Mouse (Mus musculus) right cerebral cortex, postnatal 36 days (tissue): ENCODE data around the gene Neu4.
"Not testable (repeated sequence)": the region's sequence is repeated elsewhere in the genome, so short reads cannot be mapped to it uniquely, and the experiment has no call there.

Experiments
- DNase-seq, 2 experiments: peaks; one replicate each; pipeline ENCODE4 v3.0.0; 2022; ENCODE audit warnings: low spot score in 2 of 2, mixed read lengths in 1 of 2

The Neu4 gene

DNA sequence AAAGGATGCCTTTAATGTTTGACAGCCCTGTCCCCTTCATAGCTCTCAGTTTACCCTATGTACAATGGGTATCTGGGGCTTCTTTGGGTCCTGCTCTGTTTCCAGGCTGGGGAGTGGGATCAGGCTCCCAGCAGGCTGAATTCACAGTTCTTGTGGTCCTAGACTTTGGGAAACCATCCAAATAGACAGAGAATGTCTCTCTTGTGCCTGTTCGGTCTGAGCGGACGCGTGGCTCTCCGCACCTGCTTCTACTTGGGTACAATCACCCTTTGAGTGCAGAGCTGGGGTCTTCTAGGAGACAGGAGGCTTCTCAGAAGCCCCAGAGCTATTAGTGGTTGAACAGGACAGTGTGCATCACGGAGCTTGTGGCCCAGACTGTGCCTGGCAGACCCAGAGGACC lies at the start of gene Neu4:
Gene Neu4 (plus strand): TSS at position 301 of the 400 bp plus-strand sequence.
- DNase-seq: no peak

DNA sequence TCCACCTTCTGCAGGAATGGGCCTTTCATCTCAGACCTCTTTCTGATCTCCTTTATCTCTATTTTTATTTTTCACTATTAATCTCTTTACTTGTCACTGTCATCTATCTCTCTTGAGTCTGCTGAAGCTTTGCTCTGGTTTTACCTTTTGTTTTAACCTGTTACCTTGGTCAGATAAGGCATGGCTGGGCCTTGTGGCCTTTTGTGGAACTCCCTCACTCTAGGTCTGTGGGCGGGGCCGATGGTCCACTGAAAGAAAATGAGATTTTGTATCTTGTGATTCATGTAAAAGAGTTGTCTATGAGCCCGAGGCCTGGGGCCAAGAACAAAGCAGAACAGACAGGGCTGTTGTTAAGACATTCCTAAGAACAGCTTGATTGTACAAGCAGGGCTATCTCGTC lies 49.5 kb upstream of the Neu4 start:
- not testable (repeated sequence) for DNase-seq

DNA sequence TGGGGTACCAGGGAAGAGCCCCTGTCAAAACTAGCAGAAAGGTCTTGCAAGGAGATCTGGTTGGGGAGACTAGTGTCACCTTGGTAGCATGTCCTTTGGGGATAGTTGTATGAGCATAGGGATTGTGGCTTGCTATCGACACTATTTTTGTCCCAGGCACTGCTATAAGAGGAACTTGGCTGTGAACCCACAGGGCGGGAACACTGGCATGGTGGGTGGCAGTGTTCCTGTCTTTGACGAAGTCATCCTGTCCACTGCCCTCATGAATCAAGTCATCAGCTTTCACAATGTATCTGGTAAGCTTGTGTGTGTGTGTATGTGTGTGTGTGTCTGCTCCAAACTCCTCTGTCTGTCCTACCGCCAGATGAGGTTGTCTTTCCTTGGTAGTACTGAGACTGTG lies 44.5 kb upstream of the Neu4 start:
- not testable (repeated sequence) for DNase-seq

DNA sequence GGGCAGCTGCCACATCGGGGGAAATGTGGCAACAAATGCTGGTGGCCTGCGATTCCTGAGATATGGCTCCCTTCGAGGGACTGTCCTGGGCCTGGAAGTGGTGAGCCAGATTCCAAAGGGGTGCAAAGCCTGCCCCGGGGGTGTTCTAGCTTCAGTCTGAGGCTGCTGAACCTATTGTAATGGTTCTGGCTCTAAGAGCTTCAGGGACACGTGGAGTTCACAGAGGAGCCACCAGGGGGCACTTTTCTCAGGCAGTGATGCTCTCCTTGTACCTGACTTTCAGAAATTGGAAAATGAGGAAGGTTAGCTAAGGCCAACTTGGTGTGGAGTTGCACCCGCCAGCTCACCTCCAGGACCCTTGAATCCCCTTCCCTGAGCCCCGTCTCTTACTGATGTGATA lies 42.0 kb upstream of the Neu4 start:
- DNase-seq: not testable (repeated sequence)

DNA sequence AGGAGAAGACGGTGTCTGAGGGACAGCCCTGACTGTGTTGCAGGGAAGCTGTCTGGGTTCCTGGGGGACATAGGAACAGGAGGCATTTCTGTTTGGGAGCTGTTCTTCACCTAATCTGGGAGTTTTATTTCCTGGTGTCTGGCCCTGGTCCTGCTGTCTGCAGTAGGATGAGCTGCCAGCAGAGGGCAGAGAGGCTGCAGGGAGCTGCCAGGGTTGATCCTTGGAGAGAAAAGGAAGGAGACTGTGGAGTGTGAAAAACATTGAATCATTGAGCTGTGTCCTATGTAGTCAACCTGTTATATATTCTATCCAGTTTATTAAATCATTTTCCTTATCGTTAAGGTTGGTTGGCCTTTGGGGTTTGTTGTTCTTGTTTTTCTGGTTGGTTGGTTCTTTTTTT lies 39.3 kb upstream of the Neu4 start:
- not testable (repeated sequence) for DNase-seq

DNA sequence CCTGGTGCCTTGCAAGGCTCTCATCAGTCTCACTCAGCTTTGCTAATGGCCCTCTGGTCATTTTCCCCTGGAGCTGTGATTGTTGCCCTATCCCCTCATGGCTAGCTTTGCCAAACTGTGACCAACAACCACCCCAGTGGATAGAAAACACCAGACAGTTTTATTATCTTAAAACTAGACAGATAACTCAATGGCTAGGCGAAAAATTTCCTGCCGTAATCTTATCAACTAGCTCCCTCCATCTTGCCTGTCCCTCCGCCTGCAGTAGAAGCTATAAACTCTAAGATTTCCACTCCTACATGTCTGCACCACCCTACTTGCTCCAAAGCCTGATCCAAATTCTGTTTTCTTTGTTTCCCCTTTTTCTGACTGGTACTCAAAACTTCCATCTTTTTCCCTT lies 34.1 kb upstream of the Neu4 start:
- no peak for DNase-seq

DNA sequence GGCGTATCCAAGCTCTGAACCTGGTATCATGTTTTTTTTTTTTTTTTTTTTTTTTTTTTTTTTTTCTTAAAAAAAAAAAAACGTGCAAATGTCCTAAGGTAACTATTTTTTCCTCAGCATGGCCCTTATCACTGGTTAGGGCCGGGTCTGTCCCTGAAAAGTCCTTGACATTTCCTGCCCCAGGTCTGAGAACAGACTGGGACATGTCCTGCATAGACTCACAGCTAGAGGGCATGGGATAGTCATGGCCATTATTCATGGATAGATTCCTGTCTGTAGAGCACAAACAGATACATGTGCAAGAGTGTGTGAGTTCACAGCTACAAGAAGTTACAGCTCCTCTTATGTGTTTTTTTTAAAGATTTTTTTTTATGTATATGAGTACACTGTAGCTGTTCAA lies 31.5 kb upstream of the Neu4 start:
- no peak for DNase-seq

DNA sequence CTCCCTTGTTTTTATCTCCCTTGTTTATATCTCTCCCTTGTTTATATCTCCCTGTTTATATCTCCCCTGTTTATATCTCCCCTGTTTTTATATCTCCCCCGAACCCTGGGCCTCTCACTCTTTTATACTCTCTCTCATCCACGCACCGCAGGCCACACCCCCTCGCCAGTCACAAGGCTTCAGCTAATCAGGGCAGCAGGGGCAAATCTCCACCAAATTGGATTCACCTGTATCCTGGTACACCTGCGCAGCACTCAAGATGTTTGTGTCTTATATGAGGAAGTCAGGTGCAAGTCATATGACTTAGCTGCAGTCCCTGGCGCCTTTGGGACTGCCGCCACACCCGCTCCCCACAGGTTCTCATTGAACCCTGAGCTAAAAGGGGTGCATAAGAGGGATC lies 30.0 kb upstream of the Neu4 start, which contains the start of gene Gal3st2c:
Gene Gal3st2c (plus strand): TSS at position 301 of the 400 bp plus-strand sequence.
- not testable (repeated sequence) for DNase-seq

DNA sequence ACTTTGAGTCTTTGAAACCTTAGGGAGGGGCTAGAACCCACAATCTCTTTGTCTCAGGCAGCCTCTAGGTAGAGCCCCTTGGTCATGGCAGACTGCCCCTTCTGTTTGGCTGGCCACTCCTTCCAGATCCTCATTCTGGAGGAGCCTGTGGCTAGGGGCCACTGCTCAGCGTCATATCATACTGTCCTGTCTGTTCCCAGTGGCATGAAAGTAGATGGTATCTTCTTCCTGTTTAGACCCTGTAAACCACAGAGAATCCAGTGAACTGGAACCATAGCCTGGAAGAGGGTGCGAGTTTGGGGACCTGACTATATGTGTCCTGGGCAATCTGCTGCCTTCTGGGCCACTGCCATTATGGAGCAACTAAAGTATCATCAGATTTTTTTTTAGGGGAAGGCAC lies 29.2 kb upstream of the Neu4 start:
- not testable (repeated sequence) for DNase-seq

DNA sequence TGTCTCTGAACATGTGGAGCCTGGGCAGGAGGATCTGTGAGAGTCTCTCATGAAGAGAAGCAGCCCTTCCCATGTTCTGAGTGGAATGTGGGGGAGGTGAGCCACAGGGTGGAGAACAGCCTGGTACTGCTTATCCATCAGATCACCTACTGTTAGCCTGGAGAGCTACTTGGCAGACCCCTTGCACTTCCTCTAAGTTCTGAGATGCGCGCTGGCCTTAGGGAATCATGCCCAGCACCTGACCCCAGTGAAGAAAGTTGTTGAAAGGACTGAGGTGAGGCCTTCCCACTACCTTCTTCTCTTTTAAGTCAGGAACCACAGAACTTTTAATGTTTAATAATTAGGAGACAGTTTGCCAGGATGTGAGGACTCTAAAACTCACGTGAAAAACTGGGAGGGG lies 28.8 kb upstream of the Neu4 start:
- DNase-seq: not testable (repeated sequence)

DNA sequence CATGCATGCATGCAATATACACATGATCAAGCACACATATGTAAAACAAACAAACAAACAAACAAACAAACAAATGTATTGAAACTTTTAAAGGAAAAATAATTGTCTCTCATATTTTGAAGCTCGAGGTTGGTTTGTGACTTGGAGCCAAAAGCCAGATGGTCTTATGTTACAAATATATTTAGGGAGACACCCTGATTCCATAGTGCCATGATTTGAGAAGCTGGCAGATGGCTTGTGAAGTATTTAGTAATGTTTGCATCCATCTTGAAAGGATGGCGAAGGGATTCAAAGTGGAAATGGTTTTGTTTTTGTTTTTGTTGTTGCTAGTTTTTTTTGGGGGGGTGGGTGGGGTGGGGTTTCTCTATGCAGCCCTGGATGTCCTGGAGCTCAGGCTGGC lies 19.2 kb upstream of the Neu4 start:
- DNase-seq: no peak

DNA sequence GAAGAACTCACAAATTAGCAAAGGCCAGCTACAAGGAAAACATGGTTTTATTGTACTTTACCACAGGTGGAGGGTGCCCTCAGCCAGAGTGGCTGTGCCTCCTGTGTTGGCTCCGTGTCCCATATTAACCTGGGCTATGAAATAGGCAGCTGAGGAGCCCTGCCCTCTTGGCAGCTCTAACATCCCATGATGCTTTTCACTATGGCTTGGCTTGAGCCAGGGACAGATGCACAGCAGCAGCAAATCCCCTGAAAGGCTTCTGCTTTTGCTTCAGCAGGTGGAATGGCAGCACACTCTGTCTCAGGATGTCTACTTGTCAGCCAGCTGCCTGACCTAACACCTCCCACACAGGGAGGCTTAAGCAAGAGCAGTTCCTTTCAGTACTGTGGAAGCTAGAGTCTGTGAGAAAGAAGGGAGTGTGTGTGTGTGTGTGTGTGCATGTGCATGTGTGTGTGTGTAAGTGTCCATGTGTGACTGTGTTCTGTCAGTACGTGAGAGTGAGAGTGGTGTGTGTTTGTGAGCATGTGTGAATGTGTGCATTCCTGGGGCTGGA lies 14.2 kb upstream of the Neu4 start:
- peak; percentile 14 to 28 for DNase-seq

DNA sequence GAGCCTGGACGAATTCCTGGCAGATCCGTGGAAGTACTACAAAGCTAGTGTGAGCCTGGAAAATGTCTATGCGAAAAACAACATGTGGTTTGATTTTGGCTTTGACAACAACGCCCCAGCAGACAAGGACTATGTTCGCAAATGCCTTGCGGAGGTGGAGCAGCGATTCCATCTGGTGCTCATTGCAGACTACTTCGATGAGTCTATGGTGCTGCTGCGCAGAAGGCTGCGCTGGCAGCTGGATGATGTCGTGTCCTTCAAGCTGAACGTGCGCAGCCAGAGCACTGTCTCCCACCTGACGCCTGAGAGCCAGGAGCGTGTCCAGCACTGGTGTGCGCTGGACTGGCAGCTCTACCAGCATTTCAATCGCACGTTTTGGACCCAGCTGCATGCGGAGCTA lies 11.4 kb upstream of the Neu4 start:
- peak; percentile 81 to 88 for DNase-seq

DNA sequence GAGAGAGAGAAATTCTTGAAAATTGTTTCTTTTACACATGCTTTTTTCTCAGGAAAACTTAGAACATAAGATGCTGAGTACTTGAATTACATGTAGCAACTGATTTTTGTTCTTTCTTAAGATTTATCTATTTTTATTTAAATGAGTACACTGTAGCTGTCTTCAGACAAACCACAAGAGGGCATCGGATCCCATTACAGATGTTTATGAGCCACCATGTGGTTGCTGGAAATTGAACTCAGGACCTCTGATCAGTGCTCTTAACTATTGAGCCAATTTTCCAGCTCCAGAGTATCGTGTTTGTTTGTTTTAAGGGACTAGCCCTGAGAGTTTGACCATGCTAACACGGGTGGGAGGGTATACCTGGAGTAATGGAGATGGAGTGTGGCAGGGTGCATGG lies 8.6 kb upstream of the Neu4 start:
- DNase-seq: no peak

DNA sequence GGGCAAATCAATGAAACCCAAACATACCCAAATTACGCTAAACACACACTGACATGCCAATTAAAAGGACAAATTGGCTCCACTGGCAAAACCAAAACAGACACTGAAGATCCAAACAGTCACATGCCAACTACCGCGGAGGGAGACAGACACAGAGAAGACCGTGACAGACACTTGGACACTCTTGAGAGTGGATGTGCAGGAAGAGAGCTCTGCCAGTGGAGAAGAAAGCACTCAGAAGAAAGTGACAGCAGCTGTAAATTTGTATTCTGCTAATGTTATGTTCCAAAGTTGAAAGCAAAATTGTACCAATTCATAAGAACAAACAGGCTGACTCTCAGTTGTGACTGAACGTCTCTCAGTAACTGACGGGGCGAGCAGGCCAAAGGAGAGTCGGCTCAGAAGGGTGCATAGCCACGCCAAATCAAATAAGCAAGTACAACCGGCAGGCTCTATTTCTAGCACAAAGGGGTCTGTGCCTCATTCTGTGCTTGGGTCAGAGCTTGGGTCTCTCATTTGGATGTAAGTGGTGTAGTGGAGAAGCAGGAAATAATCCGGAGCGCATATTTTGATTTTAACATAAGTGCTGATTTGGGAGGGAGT lies 7.4 kb downstream of the Neu4 start:
- no peak for DNase-seq

DNA sequence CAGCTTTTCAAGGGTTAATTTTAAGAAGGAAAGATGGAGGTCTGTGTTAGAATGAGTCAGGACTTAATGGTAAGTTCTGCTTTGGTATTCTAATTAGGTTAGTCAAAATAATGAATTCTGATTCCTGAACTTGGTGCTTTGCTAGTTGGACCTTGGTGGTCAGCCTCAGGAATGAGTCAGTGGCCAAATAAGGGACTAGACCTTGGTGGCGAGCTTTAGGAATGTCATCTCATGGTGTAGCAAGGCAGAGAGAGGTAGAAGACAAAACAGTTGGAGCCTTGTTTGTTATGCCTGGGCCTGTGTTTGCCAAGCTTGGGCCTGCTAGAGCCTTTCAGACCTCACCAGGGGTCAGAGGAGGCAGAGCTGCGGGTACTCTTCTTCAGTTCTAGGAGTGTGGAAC lies 8.5 kb downstream of the Neu4 start:
- DNase-seq: no peak

DNA sequence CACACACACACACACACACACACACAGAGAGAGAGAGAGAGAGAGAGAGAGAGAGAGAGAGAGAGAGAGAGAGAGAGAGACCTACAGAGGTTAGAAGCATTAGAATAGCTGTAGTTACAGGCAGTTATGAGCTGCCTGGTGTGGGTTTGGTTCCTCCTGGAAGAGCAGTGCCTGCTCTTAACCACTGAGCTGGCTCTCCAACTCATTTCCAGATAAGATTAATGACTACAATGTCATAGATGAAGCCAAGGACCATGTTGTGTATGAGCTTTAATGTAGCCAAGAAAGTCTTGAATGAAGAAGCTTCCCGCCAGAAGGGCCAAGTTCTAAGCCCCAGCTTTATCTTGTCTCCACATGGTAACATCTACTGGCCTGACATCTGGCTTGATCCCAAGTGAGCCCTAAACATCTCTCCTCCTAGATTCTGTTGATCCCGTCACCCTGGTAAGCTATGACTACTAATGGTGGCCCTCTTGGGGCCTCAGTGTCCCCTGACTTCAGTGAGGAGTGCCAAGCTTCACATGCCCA lies 12.9 kb downstream of the Neu4 start:
- no peak for DNase-seq

DNA sequence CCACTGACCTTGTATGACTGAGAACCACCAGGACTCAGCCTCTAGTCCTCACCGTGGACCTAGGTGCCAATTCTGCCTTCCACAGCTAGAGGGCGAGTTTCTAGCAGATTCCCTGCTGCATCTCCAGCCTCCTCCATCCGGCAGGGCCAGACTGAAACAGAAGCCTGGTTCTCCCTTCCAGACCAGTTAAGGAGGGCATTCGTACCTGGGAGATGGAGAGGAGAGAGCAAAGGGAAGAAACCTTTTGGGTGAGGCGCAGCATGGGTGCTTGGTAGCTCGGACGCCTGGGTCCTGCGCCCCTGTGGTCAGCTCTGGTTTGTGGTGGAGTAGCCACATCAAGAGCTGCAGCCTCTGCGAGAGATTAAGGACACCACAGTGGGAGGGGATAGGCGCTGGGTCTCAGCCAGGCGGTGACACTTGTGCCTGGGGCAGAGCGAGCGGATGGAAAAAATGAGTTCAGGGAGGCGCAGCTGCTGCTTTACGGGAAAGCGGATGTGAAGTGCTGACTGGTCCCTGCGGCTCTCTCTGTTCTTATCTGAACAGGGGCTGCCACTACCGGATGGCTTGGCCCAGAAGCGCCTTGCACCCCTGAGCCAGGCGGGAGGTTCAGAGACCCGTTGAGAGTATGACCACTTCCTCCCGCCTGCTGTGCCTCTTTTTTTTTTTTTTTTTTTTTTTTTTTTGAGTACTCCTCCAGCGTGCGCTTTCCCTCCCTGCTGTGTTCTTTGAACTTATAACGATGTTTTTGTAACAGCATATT lies 14.9 kb downstream of the Neu4 start:
- DNase-seq: peak; percentile 65 to 80

DNA sequence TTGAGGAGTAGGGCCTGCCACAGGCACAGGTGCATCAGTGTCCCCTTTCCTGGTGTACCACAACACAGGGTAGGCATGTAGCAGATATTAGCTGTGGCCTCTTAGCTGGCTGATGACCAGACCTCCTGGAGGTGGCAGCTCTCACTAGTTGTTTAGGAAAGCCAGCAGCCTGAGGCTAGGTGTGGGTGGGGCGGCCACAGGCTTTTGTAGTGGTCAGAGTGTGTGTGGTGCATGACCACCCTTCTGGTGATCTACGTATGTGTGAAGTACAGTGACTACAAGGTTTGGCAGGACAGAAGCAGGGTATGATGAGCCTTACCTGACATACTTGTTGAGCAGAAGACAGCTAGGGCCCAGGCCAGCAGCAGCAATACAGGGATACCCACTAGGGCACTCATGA lies 20.1 kb downstream of the Neu4 start:
- no peak for DNase-seq

DNA sequence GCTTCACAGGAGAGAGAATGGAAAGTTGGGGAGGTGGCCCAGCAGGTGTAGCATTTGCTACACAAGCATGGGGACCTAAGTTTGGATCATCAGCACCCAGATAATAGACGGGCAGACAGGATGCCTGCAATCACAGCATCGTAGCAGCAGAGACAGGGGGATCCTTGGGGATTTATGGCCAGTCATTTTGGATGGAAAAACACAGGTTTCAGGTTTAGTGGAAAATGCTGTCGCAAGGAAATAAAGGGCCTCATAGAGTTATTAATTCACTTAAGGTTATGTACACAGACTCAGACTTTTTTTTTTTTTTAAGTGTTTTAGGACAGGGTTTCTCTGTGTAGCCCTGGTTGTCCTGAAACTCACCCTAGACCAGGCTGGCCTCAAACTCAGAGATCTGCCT lies 25.3 kb downstream of the Neu4 start:
- no peak for DNase-seq

DNA sequence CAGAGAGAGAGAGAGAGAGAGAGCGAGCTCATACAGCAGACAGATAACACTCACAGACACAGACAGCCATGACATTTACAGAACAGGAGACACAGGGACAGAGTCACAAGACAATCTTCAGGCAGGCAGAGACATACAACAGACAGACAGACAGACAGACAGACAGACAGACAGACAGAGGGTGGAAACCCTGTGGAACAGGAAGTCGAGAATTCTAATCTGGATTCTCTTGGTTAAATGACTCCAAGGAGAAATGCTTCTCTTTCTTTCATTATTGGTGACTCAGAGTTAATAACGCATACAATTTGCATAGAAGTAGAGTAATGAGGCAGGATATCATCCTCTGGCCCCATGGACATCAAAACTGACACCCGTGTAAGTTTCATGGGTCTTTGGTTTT lies 26.3 kb downstream of the Neu4 start:
- no peak for DNase-seq

DNA sequence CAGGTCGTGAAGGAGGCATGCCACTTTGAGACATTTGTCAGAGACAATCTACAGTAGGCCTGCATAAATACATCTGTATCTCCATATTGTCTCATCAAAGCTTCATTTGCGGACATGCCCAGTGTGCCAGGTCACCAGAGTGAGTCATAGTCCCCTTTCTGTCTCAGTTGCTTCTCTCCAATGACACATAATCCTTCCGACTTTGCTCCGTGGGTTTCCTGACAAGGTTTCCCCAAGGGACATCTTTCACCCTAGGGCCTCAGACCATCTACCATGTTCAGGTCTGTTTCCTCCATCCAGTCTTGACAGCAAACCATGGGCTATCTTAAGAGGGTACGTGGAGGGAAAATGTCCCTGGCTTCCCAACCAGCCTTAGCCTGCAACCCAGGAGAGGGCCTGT lies 30.9 kb downstream of the Neu4 start:
- DNase-seq: no peak

DNA sequence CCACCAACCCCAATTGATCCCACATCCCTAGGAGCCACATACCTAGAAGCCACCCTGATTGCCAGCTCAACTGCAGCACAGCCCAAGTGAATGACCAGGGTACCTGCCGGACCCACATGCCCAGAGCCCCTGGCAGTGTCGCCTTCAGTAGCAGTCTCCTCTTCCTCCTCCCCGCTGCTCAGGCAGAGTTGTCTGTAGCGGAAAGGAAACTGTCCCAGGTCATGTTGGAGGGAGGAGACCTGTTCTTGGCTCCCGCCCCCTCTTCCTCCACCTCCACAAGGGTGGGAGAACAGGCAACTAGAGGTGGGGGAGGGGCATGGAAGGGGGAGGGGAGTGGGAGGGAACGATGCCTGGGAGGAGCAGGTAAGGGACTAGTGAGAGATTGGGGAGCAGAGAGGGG lies 32.1 kb downstream of the Neu4 start, which contains the start of gene Pdcd1:
Gene Pdcd1 (minus strand): TSS at position 181 of the 400 bp plus-strand sequence.
- DNase-seq: no peak
